Mouse (Mus musculus) liver, embryonic 14.5 days (tissue): ENCODE data around the gene Gm17660. TPM values are rescaled to one million over a fixed set of nuclear protein-coding genes. Genes with fewer than 3 reads are reported as not detected.

Experiments
- ATAC-seq: fragments of 200-750 bp; cut with Nextera tagmentation; 2 replicates; pipeline ENCODE4 v1.8.0; 2017; ENCODE audit warnings: moderate number of reproducible peaks, mild to moderate bottlenecking, moderate library complexity; ENCODE audit not compliant: insufficient read depth
- DNase-seq, 3 experiments: peaks; one replicate each; pipeline ENCODE4 v3.0.0-alpha.2; 2012 to 2013; ENCODE audit warnings: low read depth in 3 of 3, low spot score in 3 of 3
- H3K27ac ChIP-seq: fragments of 300-500 bp; sonication (generic); 2 replicates; pipeline ENCODE4 v1.5.1; 2014; ENCODE audit warnings: moderate library complexity, mild to moderate bottlenecking, control low read depth, inconsistent platforms
- H3K27me3 ChIP-seq: fragments of 300-500 bp; sonication (generic); 2 replicates; pipeline ENCODE4 v1.6.1; 2014; ENCODE audit warnings: mild to moderate bottlenecking, low read length, moderate library complexity; ENCODE audit not compliant: control insufficient read depth, insufficient read depth
- H3K36me3 ChIP-seq: fragments of 300-500 bp; sonication (generic); replicated peaks from 2 replicates; pipeline ENCODE4 v1.6.1; 2014; ENCODE audit warnings: low read depth; ENCODE audit not compliant: control insufficient read depth, insufficient read depth
- H3K4me1 ChIP-seq, 2 experiments: fragments of 200-500 bp in 1 of 2; fragments of 300-500 bp in 1 of 2; sonication (generic) in 1 of 2; replicated peaks; 2 replicates each; pipeline ENCODE4 v1.6.1; 2012 to 2014; ENCODE audit warnings: antibody characterized with exemption in 1 of 2, inconsistent platforms in 1 of 2, low read length in 1 of 2; ENCODE audit not compliant: control insufficient read depth in 2 of 2, insufficient read depth in 2 of 2
- H3K4me2 ChIP-seq: fragments of 300-500 bp; sonication (generic); 2 replicates; pipeline ENCODE4 v1.6.1; 2014; ENCODE audit warnings: low read depth, mild to moderate bottlenecking, control low read depth, moderate library complexity
- H3K4me3 ChIP-seq, 2 experiments: fragments of 200-500 bp in 1 of 2; fragments of 300-500 bp in 1 of 2; sonication (generic) in 1 of 2; 2 replicates each; pipeline ENCODE4 v1.5.1; 2012 to 2014; ENCODE audit warnings: low read depth in 2 of 2, low read length in 2 of 2, mild to moderate bottlenecking in 2 of 2, control low read depth in 1 of 2, inconsistent platforms in 1 of 2, moderate library complexity in 1 of 2; ENCODE audit not compliant: insufficient read depth in 1 of 2
- H3K9ac ChIP-seq: fragments of 300-500 bp; sonication (generic); replicated peaks from 2 replicates; pipeline ENCODE4 v1.6.1; 2014; ENCODE audit warnings: mild to moderate bottlenecking, control low read depth, moderate library complexity
- H3K9me3 ChIP-seq: fragments of 300-500 bp; sonication (generic); 2 replicates; pipeline ENCODE4 v1.6.1; 2016; ENCODE audit warnings: low read length, mixed read lengths; ENCODE audit not compliant: control insufficient read depth
- CTCF ChIP-seq: IDR thresholded peaks from 2 replicates; pipeline ENCODE4 v1.5.1; 2016; ENCODE audit warnings: antibody characterized with exemption, low read depth, control low read depth
- EP300 ChIP-seq: IDR thresholded peaks from 2 replicates; pipeline ENCODE4 v1.6.1; 2016; ENCODE audit warnings: antibody characterized with exemption, low read depth
- WGBS: fragments of 180-500 bp; shearing (Covaris S2); extraction: QIAGEN DNeasy Blood & Tissue Kit; methylation state at CpG from one replicate; pipeline ENCODE4 v1.1.7; 2014; ENCODE audit not compliant: insufficient replicate concordance; 5-methylcytosine and 5-hydroxymethylcytosine counted together
- polyA plus RNA-seq, 2 experiments: library from polyadenylated mRNA; depleted of rRNA in 1 of 2; stranded (reverse) in 1 of 2; unstranded in 1 of 2; fragments of >200 nt; fragmentation: Nextera tagmentation in 1 of 2; extraction: Ambion mirVana in 1 of 2; gene quantifications; 2 replicates each; pipeline versions ENCODE4 v1.2.1 to v1.2.3; 2012 to 2014

Gene Gm17660
- polyA plus RNA-seq, 2 experiments, result not detected

GRCm38 (mm10) chr5:104046256-104047199 lies 30.9 kb downstream of the Gm17660 start, which contains the start of gene Nudt9:
Gene Nudt9 (plus strand): TSS chr5:104046306.
- H3K27ac ChIP-seq, result peak within 1 kb of the TSS; percentile 84
- H3K9ac ChIP-seq, result peak within 1 kb of the TSS; percentile 87
- no peaks in the 10 kb centered on the region for H3K27me3 ChIP-seq
- peaks cover 19 to 38% of the 10 kb centered on the region in 2 experiments for H3K4me1 ChIP-seq
- H3K9me3 ChIP-seq, result no peaks in the 10 kb centered on the region
- TF ChIP-seq EP300 (peak; percentile 24), CTCF (peak; percentile 25; the same call in 1 of the 2 replicates)
- DNase-seq, result peak; percentile 92 to 93 (median 92)
- H3K36me3 ChIP-seq, result peaks cover 11% of the 10 kb centered on the region
- ATAC-seq, result peak; percentile 92
- peak within 1 kb of the TSS; percentile 63 to 72 for H3K4me3 ChIP-seq
- H3K4me2 ChIP-seq, result peak within 1 kb of the TSS; percentile 70
- WGBS, result 4% methylated on average over 86 of the region's 90 CpGs

DNA sequence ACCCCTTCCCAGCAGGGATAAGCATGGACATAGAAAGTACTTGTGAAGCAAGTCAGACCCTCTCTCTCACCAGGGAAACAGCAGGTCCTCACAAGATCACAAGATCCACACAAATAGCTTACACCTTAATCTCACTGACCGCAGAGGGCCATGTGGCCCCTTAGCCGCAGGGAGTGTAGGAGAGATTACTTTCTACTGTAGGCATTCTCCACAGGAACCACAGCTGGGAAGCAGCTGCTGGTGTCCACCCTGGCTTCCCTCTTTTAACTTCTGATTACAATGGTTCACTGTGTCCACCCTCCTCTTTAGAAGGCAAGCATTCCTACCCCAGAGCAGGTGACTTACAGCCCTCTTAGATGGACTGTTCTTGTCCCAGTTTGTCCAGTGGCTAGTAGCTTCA lies 33.7 kb downstream of the Gm17660 start:
- TF ChIP-seq EP300 (peak; percentile 57), CTCF (no peak)
- Histone ChIP-seq H3K4me3 (no peak overlapping the region), H3K4me2 (peak overlapping the region; percentile 35; the same call in 1 of the 2 replicates), H3K9ac (peak overlapping the region; percentile 24; the same call in 1 of the 2 replicates), H3K27me3 (no peaks in the 10 kb centered on the region), H3K4me1 (peaks cover 19 to 40% of the 10 kb centered on the region in 2 experiments), H3K27ac (peak overlapping the region; percentile 26; the same call in 1 of the 2 replicates), H3K36me3 (no peaks in the 10 kb centered on the region), H3K9me3 (no peaks in the 10 kb centered on the region)
- ATAC-seq, result peak; percentile 4; the same call in 1 of the 2 replicates
- 36% methylated on average over 2 of the region's 2 CpGs for WGBS
- DNase-seq, result no peak

DNA sequence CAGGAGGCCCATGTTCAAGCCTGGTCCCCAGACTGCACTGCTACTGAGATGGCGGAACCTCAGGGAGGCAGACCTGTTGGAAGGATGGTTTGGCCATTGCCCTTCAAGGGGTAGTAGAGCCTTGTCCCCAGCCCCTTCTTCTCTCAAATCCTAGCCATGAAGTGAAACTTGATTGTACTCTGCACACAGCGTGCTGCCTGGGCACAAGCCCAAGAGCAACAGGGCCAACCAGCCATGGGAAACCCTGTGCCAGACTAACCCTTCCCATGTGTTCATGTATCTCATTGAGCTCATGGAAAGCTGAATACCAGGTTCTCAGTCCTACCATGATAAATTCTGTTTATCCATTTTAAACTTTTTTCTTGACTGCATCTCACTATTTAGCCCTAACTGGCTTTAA lies 34.5 kb downstream of the Gm17660 start:
- Histone ChIP-seq H3K36me3 (no peaks in the 10 kb centered on the region), H3K4me1 (peaks cover 15 to 35% of the 10 kb centered on the region in 2 experiments), H3K9ac (no peak overlapping the region), H3K4me3 (no peak overlapping the region), H3K4me2 (no peak overlapping the region), H3K9me3 (no peaks in the 10 kb centered on the region), H3K27me3 (no peaks in the 10 kb centered on the region), H3K27ac (no peak overlapping the region)
- no peak for DNase-seq
- 90% methylated on average over 2 of the region's 2 CpGs for WGBS
- TF ChIP-seq CTCF (no peak), EP300 (no peak)
- ATAC-seq, result no peak

GRCm38 (mm10) chr5:104039154-104039932 lies 38.1 kb downstream of the Gm17660 start:
- no peak overlapping the region for H3K27ac ChIP-seq
- 29% methylated on average over 6 of the region's 6 CpGs for WGBS
- H3K4me1 ChIP-seq, result peaks cover 8 to 20% of the 10 kb centered on the region in 2 experiments
- ATAC-seq (no peak), DNase-seq (no peak)
- no peak overlapping the region for H3K9ac ChIP-seq
- no peak overlapping the region for H3K4me2 ChIP-seq
- H3K4me3 ChIP-seq, result no peak overlapping the region
- no peaks in the 10 kb centered on the region for H3K9me3 ChIP-seq
- H3K27me3 ChIP-seq, result no peaks in the 10 kb centered on the region
- TF ChIP-seq CTCF (peak; percentile 64), EP300 (no peak)
- H3K36me3 ChIP-seq, result no peaks in the 10 kb centered on the region
